Mouse (Mus musculus) heart, embryonic 10.5 days (tissue): ENCODE measurements around the gene Wdr75. TPM values are rescaled to one million over a fixed set of nuclear protein-coding genes. Genes with fewer than 3 reads are reported as not detected.
A peak's percentile ranks its signal among the peaks of the same experiment; 100 is the strongest.

Experiments
- DNase-seq: peaks from one replicate; pipeline ENCODE4 v3.0.0-alpha.2; 2017; ENCODE audit warnings: low spot score
- H3K27ac ChIP-seq: fragments of 300-500 bp; sonication (generic); 2 replicates; pipeline ENCODE4 v1.5.1; 2016; ENCODE audit warnings: mild to moderate bottlenecking
- H3K27me3 ChIP-seq: fragments of 300-500 bp; sonication (generic); 2 replicates; pipeline ENCODE4 v1.6.1; 2016; ENCODE audit warnings: mild to moderate bottlenecking; ENCODE audit not compliant: poor library complexity, insufficient read depth, severe bottlenecking
- H3K36me3 ChIP-seq: fragments of 300-500 bp; sonication (generic); 2 replicates; pipeline ENCODE4 v1.6.1; 2016; ENCODE audit warnings: mild to moderate bottlenecking, moderate library complexity
- H3K4me1 ChIP-seq: fragments of 300-500 bp; sonication (generic); 2 replicates; pipeline ENCODE4 v1.6.1; 2016; ENCODE audit warnings: mild to moderate bottlenecking
- H3K4me3 ChIP-seq: fragments of 300-500 bp; sonication (generic); 2 replicates; pipeline ENCODE4 v1.5.1; 2016; ENCODE audit warnings: mild to moderate bottlenecking, moderate library complexity
- H3K9me3 ChIP-seq: fragments of 300-500 bp; sonication (generic); 2 replicates; pipeline ENCODE4 v1.6.1; 2016; ENCODE audit warnings: mild to moderate bottlenecking, moderate library complexity
- WGBS: fragments of 180-500 bp; shearing (Covaris S2); methylation state at CpG from one replicate; pipeline ENCODE4 v1.1.7; 2016; 5-methylcytosine and 5-hydroxymethylcytosine counted together
- polyA plus RNA-seq: library from polyadenylated mRNA; unstranded; fragments of >200 nt; fragmentation: Nextera tagmentation; extraction: Ambion mirVana; gene quantifications from 2 replicates; pipeline ENCODE4 v1.2.1, GENCODE M21; 2016

Wdr75 gene
- polyA plus RNA-seq, 1 experiment from 2014 or later: 65.8 TPM

- no peaks in the 10 kb centered on the region for H3K36me3 ChIP-seq
- no peak overlapping the region for H3K4me3 ChIP-seq
- no peaks in the 10 kb centered on the region for H3K27me3 ChIP-seq
- no peak overlapping the region for H3K27ac ChIP-seq
- DNase-seq: no peak
- H3K4me1 ChIP-seq: peaks cover 16% of the 10 kb centered on the region
- 0 out of 2 replicates have a peak, but pooled peaks cover 3% of the 10 kb centered on the region for H3K9me3 ChIP-seq
Observed at GRCm38 (mm10) chr1:45861162-45861561, 66.2 kb downstream of the Wdr75 start.

DNA sequence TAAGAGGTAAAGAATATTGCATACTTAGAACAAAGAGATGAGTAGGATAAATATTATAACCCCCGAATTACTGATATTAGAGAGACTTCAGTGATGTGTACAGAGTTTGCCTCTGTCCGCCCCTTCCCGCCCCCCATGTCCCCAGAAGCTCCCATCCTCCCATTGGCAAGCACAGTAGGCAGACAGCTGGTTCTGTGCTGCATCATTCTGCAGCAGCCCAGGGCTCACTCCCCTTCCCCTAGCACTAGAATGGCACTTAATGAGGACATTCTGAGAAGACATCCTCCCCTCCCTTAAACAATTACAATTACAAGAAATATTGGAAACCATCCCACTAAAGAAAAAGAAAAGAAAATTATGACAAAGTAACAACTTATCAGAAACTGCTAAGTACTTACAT lies 68.7 kb downstream of the Wdr75 start:
- DNase-seq: no peak
- H3K9me3 ChIP-seq: 0 out of 2 replicates have a peak, but pooled peaks cover 3% of the 10 kb centered on the region
- 96% methylated on average over 3 of the region's 3 CpGs for WGBS
- no peaks in the 10 kb centered on the region for H3K27me3 ChIP-seq
- H3K4me1 ChIP-seq: peaks cover 22% of the 10 kb centered on the region
- no peak overlapping the region for H3K4me3 ChIP-seq
- H3K36me3 ChIP-seq: no peaks in the 10 kb centered on the region
- no peak overlapping the region for H3K27ac ChIP-seq

DNA sequence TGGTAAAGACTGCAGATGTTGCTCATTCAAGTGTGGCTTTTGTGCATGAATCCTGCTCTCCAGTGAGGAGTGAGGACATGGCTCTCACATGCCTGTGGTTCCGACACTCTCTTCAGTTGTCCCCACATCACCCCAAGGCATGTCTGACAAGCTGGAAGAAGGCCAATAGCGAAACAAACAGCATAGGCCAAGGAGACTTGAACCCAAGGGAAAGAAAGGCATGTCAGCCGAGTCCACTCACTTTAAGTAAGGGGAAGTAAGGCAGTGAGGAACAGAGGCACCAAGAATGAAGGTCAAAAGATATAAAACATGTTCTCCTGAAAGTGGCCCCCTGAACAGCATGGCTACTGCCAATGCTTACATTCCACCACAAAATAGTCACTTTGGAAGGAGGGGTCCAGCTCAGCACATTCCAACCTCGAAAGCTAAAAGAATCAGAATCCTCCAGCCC lies 69.6 kb downstream of the Wdr75 start:
- Histone ChIP-seq H3K27ac (peak overlapping the region; percentile 56), H3K9me3 (0 out of 2 replicates have a peak, but pooled peaks cover 3% of the 10 kb centered on the region)

DNA sequence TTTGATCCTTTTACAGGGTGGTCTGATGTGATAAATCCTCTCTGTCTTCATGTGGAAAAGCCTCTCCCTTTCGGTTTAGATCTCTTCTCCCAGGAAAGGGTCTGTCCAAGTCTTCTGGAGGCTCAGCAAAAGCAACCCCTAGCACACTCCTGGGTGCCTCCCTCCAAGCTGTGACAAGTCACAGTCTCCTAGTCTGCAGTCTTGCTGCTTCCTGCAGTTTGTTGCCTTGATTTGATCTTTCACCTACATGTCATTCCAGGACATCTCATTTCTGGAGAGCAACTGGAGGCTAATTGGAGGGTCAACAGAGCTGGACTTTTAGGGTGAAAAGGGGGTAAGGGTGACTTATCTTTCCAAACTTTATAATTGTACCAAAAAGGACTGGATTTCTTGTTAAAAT lies 70.3 kb downstream of the Wdr75 start:
- Histone ChIP-seq H3K27me3 (no peaks in the 10 kb centered on the region), H3K4me3 (no peak overlapping the region), H3K9me3 (0 out of 2 replicates have a peak, but pooled peaks cover 3% of the 10 kb centered on the region), H3K27ac (peak overlapping the region; percentile 56; the same call in 1 of the 2 replicates), H3K36me3 (no peaks in the 10 kb centered on the region), H3K4me1 (peaks cover 25% of the 10 kb centered on the region)
- 45% methylated on average over 1 of the region's 1 CpGs for WGBS
- DNase-seq: no peak

More for the DNA sequence above, 69.6 kb downstream of the Wdr75 start:
- WGBS: 62% methylated on average over 4 of the region's 4 CpGs
- no peaks in the 10 kb centered on the region for H3K27me3 ChIP-seq
- DNase-seq: no peak
- peaks cover 25% of the 10 kb centered on the region for H3K4me1 ChIP-seq
- H3K4me3 ChIP-seq: no peak overlapping the region
- no peaks in the 10 kb centered on the region for H3K36me3 ChIP-seq

- Histone ChIP-seq H3K27me3 (no peaks in the 10 kb centered on the region), H3K9me3 (0 out of 2 replicates have a peak, but pooled peaks cover 3% of the 10 kb centered on the region), H3K36me3 (no peaks in the 10 kb centered on the region), H3K4me3 (no peak overlapping the region), H3K4me1 (peaks cover 25% of the 10 kb centered on the region), H3K27ac (peak overlapping the region; percentile 56; the same call in 1 of the 2 replicates)
- 57% methylated on average over 5 of the region's 5 CpGs for WGBS
- DNase-seq: no peak
Observed at GRCm38 (mm10) chr1:45865727-45866126, 70.8 kb downstream of the Wdr75 start.

DNA sequence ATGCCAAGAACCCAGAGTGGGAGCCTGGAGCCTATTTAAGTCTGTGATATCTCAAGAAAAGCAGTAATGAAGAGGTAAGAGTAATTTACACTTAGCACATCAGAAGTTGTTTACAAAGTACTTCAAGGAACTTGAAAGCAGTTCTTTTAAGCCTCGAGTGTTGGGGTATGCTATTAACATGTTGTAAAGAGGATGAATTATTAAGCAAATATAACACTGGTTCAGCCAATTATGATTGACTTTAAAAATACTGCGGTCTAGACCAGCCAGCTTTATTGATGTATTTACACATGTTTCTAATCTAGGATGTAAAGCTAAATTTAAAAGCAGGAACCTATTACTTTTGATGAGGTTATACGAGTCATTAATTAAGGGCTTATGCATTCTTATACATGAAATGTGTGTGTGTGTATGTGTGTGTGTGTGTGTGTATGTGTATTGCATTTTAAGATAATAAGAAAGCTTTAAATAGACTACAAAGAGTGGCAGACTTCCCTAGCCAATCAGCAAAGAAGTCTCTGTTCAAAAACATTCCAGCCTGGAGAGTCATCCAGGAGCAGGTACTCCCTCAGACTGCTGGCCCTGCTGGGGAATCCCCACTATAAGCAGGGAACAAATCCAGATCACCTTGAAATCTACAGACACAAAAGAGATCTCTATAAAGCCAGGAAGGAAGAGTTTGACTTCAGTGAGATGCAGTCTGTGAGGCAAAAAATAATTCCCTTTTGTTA lies 71.5 kb downstream of the Wdr75 start:
- no peak overlapping the region for H3K4me3 ChIP-seq
- H3K27ac ChIP-seq: peak overlapping the region; percentile 56; the same call in 1 of the 2 replicates
- H3K36me3 ChIP-seq: no peaks in the 10 kb centered on the region
- H3K27me3 ChIP-seq: no peaks in the 10 kb centered on the region
- 0 out of 2 replicates have a peak, but pooled peaks cover 3% of the 10 kb centered on the region for H3K9me3 ChIP-seq
- DNase-seq: no peak
- WGBS: 69% methylated on average over 3 of the region's 3 CpGs
- peaks cover 25% of the 10 kb centered on the region for H3K4me1 ChIP-seq

- Histone ChIP-seq H3K36me3 (no peaks in the 10 kb centered on the region), H3K4me3 (no peak overlapping the region), H3K9me3 (0 out of 2 replicates have a peak, but pooled peaks cover 3% of the 10 kb centered on the region), H3K27ac (0 out of 2 replicates have a peak overlapping the region, but pooled peaks have one; percentile 29), H3K4me1 (peaks cover 25% of the 10 kb centered on the region), H3K27me3 (no peaks in the 10 kb centered on the region)
- 75% methylated on average over 1 of the region's 1 CpGs for whole genome bisulfite sequencing
- DNase-seq: no peak
Observed at GRCm38 (mm10) chr1:45868050-45868449, 73.1 kb downstream of the Wdr75 start.

GRCm38 (mm10) chr1:45868479-45869137 lies 73.6 kb downstream of the Wdr75 start:
- Histone ChIP-seq H3K27ac (0 out of 2 replicates have a peak overlapping the region, but pooled peaks have one; percentile 29), H3K27me3 (no peaks in the 10 kb centered on the region), H3K4me3 (no peak overlapping the region), H3K36me3 (no peaks in the 10 kb centered on the region), H3K4me1 (peaks cover 25% of the 10 kb centered on the region), H3K9me3 (no peaks in the 10 kb centered on the region)
- 64% methylated on average over 3 of the region's 3 CpGs for WGBS
- no peak for DNase-seq

Other genes starting within 250 kb of the Wdr75 start
- not detected in 2 replicates for gene Gm5269, start 95.1 kb downstream of the Wdr75 start, polyA plus RNA-seq
- 12.5 and 13.2 TPM in 2 replicates for gene Slc40a1, start 131.4 kb downstream of the Wdr75 start, polyA plus RNA-seq